In genomic region chr7:99410315-99410714, GRCm38 (mm10) we compare ENCODE assay signal across 13 mouse cellular contexts. TPM values are rescaled to one million over a fixed set of nuclear protein-coding genes. Genes with fewer than 3 reads are reported as not detected.
DNase-seq lines count a peak whose midpoint lies in the region; ATAC-seq and TF ChIP-seq lines count a peak whose summit lies in the region.
"Had no signal": no experiment of that assay in that cellular context is flagged by ENCODE, and none has a peak within 500 bp of the region (broad histone marks: within the 10 kb centered on the region; RNA-seq: fewer than 3 reads in every experiment).

No protein-coding gene starts in this region.

- peaks cover 9% of the 10 kb centered on the region; the same call in 1 of the 2 replicates for H3K4me1 ChIP-seq in embryonic facial prominence, embryonic 14.5 days (ENCODE audit: control insufficient read depth, insufficient read depth, low read length)
- peaks cover 18 to 29% of the 10 kb centered on the region in 2 experiments for H3K4me1 ChIP-seq in heart, embryonic 14.5 days (ENCODE audit: control insufficient read depth in 2 of 2, insufficient read depth in 2 of 2, low read length in 2 of 2)
- H3K4me1 ChIP-seq in neural tube, embryonic 15.5 days, result peaks cover 14% of the 10 kb centered on the region

- no peaks in the 10 kb centered on the region for H3K36me3 ChIP-seq in embryonic facial prominence, embryonic 14.5 days (ENCODE audit: control insufficient read depth, insufficient read depth, low read length)
- peaks cover 26% of the 10 kb centered on the region for H3K36me3 ChIP-seq in heart, embryonic 14.5 days (ENCODE audit: control insufficient read depth, insufficient read depth, low read length)
- peaks cover 13% of the 10 kb centered on the region; the same call in 1 of the 2 replicates for H3K36me3 ChIP-seq in neural tube, embryonic 15.5 days

- peak overlapping the region; percentile 48 for H3K27ac ChIP-seq in left cerebral cortex, adult 2 months
- H3K27ac ChIP-seq in embryonic facial prominence, embryonic 14.5 days (replicated peaks; ENCODE audit: low read depth, low read length), result peak overlapping the region; percentile 53; the same call in 1 of the 2 replicates
- H3K27ac ChIP-seq in heart, embryonic 14.5 days (replicated peaks in 1 of 2; ENCODE audit: control insufficient read depth in 1 of 2, insufficient read depth in 1 of 2, low read depth in 2 of 2, low read length in 2 of 2), result peak overlapping the region; percentile 66 to 80
- H3K27ac ChIP-seq in neural tube, embryonic 15.5 days (replicated peaks), result 0 out of 2 replicates have a peak overlapping the region, but pooled peaks have one; percentile 46
- H3K27ac ChIP-seq: liver, embryonic 14.5 days; midbrain, embryonic 13.5 days had no signal

- H3K27me3 ChIP-seq in embryonic facial prominence, embryonic 14.5 days (replicated peaks; ENCODE audit: control insufficient read depth, insufficient read depth, low read length), result no peaks in the 10 kb centered on the region
- no peaks in the 10 kb centered on the region for H3K27me3 ChIP-seq in heart, embryonic 14.5 days (ENCODE audit: control insufficient read depth, insufficient read depth, low read length)
- no peaks in the 10 kb centered on the region for H3K27me3 ChIP-seq in neural tube, embryonic 15.5 days (replicated peaks)
- H3K27me3 ChIP-seq: CH12.LX; midbrain, embryonic 13.5 days had no signal

- no peak overlapping the region for H3K9ac ChIP-seq in embryonic facial prominence, embryonic 14.5 days (ENCODE audit: low read depth, low read length)
- 0 out of 2 replicates have a peak overlapping the region, but pooled peaks have one; percentile 25 for H3K9ac ChIP-seq in heart, embryonic 14.5 days (ENCODE audit: low read length)
- no peak overlapping the region for H3K9ac ChIP-seq in neural tube, embryonic 15.5 days (replicated peaks)
- H3K9ac ChIP-seq: liver, embryonic 14.5 days; midbrain, embryonic 13.5 days had no signal

- H3K4me3 ChIP-seq in left cerebral cortex, adult 2 months, result no peak overlapping the region
- H3K4me3 ChIP-seq in embryonic facial prominence, embryonic 14.5 days (ENCODE audit: low read depth, low read length), result no peak overlapping the region
- H3K4me3 ChIP-seq in heart, embryonic 14.5 days (ENCODE audit: control insufficient read depth in 1 of 2, insufficient read depth in 1 of 2, low read depth in 1 of 2, low read length in 2 of 2), result no peak overlapping the region
- H3K4me3 ChIP-seq in neural tube, embryonic 15.5 days (replicated peaks), result no peak overlapping the region
- H3K4me3 ChIP-seq: erythroblast, embryonic 14.5 days; midbrain, embryonic 13.5 days had no signal

- ATAC-seq in embryonic facial prominence, embryonic 14.5 days (ENCODE audit: low read depth), result no peak
- ATAC-seq in heart, embryonic 14.5 days (ENCODE audit: insufficient number of reproducible peaks, insufficient read depth, low FRiP score, low read depth), result no peak
- ATAC-seq in neural tube, embryonic 15.5 days (ENCODE audit: low FRiP score), result no peak
- ATAC-seq: midbrain, embryonic 13.5 days had no signal

- 77% methylated on average over 9 of the region's 9 CpGs for WGBS in embryonic facial prominence, embryonic 14.5 days
- 62% methylated on average over 9 of the region's 9 CpGs for WGBS in heart, embryonic 14.5 days
- WGBS in neural tube, embryonic 15.5 days, result 86% methylated on average over 9 of the region's 9 CpGs

- H3K9me3 ChIP-seq in embryonic facial prominence, embryonic 14.5 days (ENCODE audit: control insufficient read depth, low read length), result no peaks in the 10 kb centered on the region
- no peaks in the 10 kb centered on the region for H3K9me3 ChIP-seq in heart, embryonic 14.5 days (ENCODE audit: control insufficient read depth, low read length)
- H3K9me3 ChIP-seq in neural tube, embryonic 15.5 days (replicated peaks), result no peaks in the 10 kb centered on the region
- H3K9me3 ChIP-seq: midbrain, embryonic 13.5 days had no signal

- intact Hi-C loops in left cerebral cortex, adult 2 months (cut with DNase I), result no loop called here
- intact Hi-C loops in left cerebral cortex, postnatal 10 days (cut with DNase I), result no loop called here

- no peak for TF ChIP-seq CTCF in left cerebral cortex, adult 2 months (IDR thresholded peaks at IDR 0.05)

- no peak overlapping the region for H3K4me2 ChIP-seq in embryonic facial prominence, embryonic 14.5 days (ENCODE audit: low read depth, low read length)
- H3K4me2 ChIP-seq in heart, embryonic 14.5 days (ENCODE audit: low read length), result no peak overlapping the region
- H3K4me2 ChIP-seq in neural tube, embryonic 15.5 days, result no peak overlapping the region
- H3K4me2 ChIP-seq: midbrain, embryonic 13.5 days had no signal

- no peak for DNase-seq in left cerebral cortex, adult 2 months (ENCODE audit: extremely low spot score in 1 of 2, low spot score in 2 of 2)
- DNase-seq in left cerebral cortex, adult 9 months (ENCODE audit: low spot score in 2 of 2), result no peak
- no peak for DNase-seq in embryonic facial prominence, embryonic 14.5 days (ENCODE audit: low spot score)
- no peak for DNase-seq in ovary, adult 18-20 months (ENCODE audit: low spot score)
- DNase-seq in left cerebral cortex, postnatal 10 days (ENCODE audit: extremely low spot score in 1 of 2, low spot score in 2 of 2), result no peak
- DNase-seq: cerebellum, adult 9-10 months; gastrocnemius, postnatal 10 days had no signal

RNA-seq across cellular contexts. Expression of gene Gdpd5, which starts 29.1 kb away (rescaled TPM):
- total RNA-seq in left cerebral cortex, adult 2 months (2021), result 10 to 100 TPM; 40.8 to 42.4 TPM
- polyA plus RNA-seq in embryonic facial prominence, embryonic 14.5 days (2014; fragmentation: Nextera tagmentation; extraction: Ambion mirVana), result 15.0 and 17.5 TPM in 2 replicates
- 24.9 and 25.5 TPM in 2 replicates for polyA plus RNA-seq in heart, embryonic 14.5 days (2014; fragmentation: Nextera tagmentation; extraction: Ambion mirVana)
- polyA plus RNA-seq in neural tube, embryonic 15.5 days (2015; fragmentation: Nextera tagmentation; extraction: Ambion mirVana), result 41.2 and 45.7 TPM in 2 replicates
- 10 to 100 TPM; 34.2 to 35.5 TPM for total RNA-seq in left cerebral cortex, postnatal 10 days (2021)

RNA-seq across cellular contexts. Expression of gene Klhl35, which starts 55.5 kb away (rescaled TPM):
- total RNA-seq in left cerebral cortex, adult 2 months (2021), result 1 to 10 TPM; 2.3 to 2.7 TPM
- polyA plus RNA-seq in embryonic facial prominence, embryonic 14.5 days (2014; fragmentation: Nextera tagmentation; extraction: Ambion mirVana), result 0.74 and 1.3 TPM in 2 replicates
- polyA plus RNA-seq in heart, embryonic 14.5 days (2014; fragmentation: Nextera tagmentation; extraction: Ambion mirVana), result 0.86 and 1.1 TPM in 2 replicates
- 1.7 and 2.2 TPM in 2 replicates for polyA plus RNA-seq in neural tube, embryonic 15.5 days (2015; fragmentation: Nextera tagmentation; extraction: Ambion mirVana)
- 1 to 10 TPM; 1.4 to 2.6 TPM for total RNA-seq in left cerebral cortex, postnatal 10 days (2021)
- total RNA-seq: CH12.LX had no signal
- polyA plus RNA-seq: erythroblast, embryonic 14.5 days had no signal

RNA-seq across cellular contexts. Expression of gene Serpinh1, which starts 57.3 kb away (rescaled TPM):
- 10 to 100 TPM; 22.2 TPM for total RNA-seq in left cerebral cortex, adult 2 months (2021)
- 918 and 945 TPM in 2 replicates for polyA plus RNA-seq in embryonic facial prominence, embryonic 14.5 days (2014; fragmentation: Nextera tagmentation; extraction: Ambion mirVana)
- polyA plus RNA-seq in heart, embryonic 14.5 days (2014; fragmentation: Nextera tagmentation; extraction: Ambion mirVana), result 401 and 427 TPM in 2 replicates
- polyA plus RNA-seq in neural tube, embryonic 15.5 days (2015; fragmentation: Nextera tagmentation; extraction: Ambion mirVana), result 332 and 435 TPM in 2 replicates
- 10 to 100 TPM; 46.7 to 49.4 TPM for total RNA-seq in left cerebral cortex, postnatal 10 days (2021)
- total RNA-seq: CH12.LX had no signal
